Mouse (Mus musculus) forebrain, embryonic 14.5 days (tissue): ENCODE results near the gene Nrp2. TPM values are rescaled to one million over a fixed set of nuclear protein-coding genes. Genes with fewer than 3 reads are reported as not detected.

Experiments
- ATAC-seq: fragments of 200-750 bp; cut with Nextera tagmentation; 2 replicates; pipeline ENCODE4 v1.8.0; 2017; ENCODE audit warnings: mild to moderate bottlenecking, moderate library complexity
- DNase-seq: peaks from one replicate; pipeline ENCODE4 v3.0.0-alpha.2; 2015; ENCODE audit warnings: low spot score
- H3K27ac ChIP-seq: fragments of 300-500 bp; sonication (generic); 2 replicates; pipeline ENCODE4 v1.5.1; 2014; ENCODE audit warnings: low read depth, mild to moderate bottlenecking, control low read depth, low read length, moderate library complexity
- H3K27me3 ChIP-seq: fragments of 300-500 bp; sonication (generic); replicated peaks from 2 replicates; pipeline ENCODE4 v1.6.1; 2014; ENCODE audit warnings: low read length, control low read depth, mixed read lengths; ENCODE audit not compliant: control insufficient read depth, insufficient read depth
- H3K36me3 ChIP-seq: fragments of 300-500 bp; sonication (generic); 2 replicates; pipeline ENCODE4 v1.6.1; 2014; ENCODE audit warnings: low read length, control low read depth; ENCODE audit not compliant: control insufficient read depth, insufficient read depth
- H3K4me1 ChIP-seq: fragments of 300-500 bp; sonication (generic); 2 replicates; pipeline ENCODE4 v1.6.1; 2014; ENCODE audit warnings: antibody characterized with exemption, low read length, control low read depth; ENCODE audit not compliant: control insufficient read depth, insufficient read depth
- H3K4me2 ChIP-seq: fragments of 300-500 bp; sonication (generic); 2 replicates; pipeline ENCODE4 v1.6.1; 2014; ENCODE audit warnings: mild to moderate bottlenecking, control low read depth, low read length
- H3K4me3 ChIP-seq: fragments of 300-500 bp; sonication (generic); 2 replicates; pipeline ENCODE4 v1.5.1; 2014; ENCODE audit warnings: low read depth, low read length, control low read depth
- H3K9ac ChIP-seq: fragments of 300-500 bp; sonication (generic); 2 replicates; pipeline ENCODE4 v1.6.1; 2014; ENCODE audit warnings: mild to moderate bottlenecking, low read length, control low read depth, moderate library complexity
- H3K9me3 ChIP-seq: fragments of 300-500 bp; sonication (generic); replicated peaks from 2 replicates; pipeline ENCODE4 v1.6.1; 2016; ENCODE audit warnings: low read length, control low read depth, mixed read lengths; ENCODE audit not compliant: control insufficient read depth
- WGBS: fragments of 180-500 bp; shearing (Covaris S2); extraction: QIAGEN DNeasy Blood & Tissue Kit; methylation state at CpG from one replicate; pipeline ENCODE4 v1.1.7; 2014; 5-methylcytosine and 5-hydroxymethylcytosine counted together
- polyA plus RNA-seq: library from polyadenylated mRNA; unstranded; fragments of >200 nt; fragmentation: Nextera tagmentation; extraction: Ambion mirVana; gene quantifications from 2 replicates; pipeline ENCODE4 v1.2.1, GENCODE M21; 2014

The Nrp2 gene
- polyA plus RNA-seq, 1 experiment from 2014 or later = 16.3 TPM

DNA sequence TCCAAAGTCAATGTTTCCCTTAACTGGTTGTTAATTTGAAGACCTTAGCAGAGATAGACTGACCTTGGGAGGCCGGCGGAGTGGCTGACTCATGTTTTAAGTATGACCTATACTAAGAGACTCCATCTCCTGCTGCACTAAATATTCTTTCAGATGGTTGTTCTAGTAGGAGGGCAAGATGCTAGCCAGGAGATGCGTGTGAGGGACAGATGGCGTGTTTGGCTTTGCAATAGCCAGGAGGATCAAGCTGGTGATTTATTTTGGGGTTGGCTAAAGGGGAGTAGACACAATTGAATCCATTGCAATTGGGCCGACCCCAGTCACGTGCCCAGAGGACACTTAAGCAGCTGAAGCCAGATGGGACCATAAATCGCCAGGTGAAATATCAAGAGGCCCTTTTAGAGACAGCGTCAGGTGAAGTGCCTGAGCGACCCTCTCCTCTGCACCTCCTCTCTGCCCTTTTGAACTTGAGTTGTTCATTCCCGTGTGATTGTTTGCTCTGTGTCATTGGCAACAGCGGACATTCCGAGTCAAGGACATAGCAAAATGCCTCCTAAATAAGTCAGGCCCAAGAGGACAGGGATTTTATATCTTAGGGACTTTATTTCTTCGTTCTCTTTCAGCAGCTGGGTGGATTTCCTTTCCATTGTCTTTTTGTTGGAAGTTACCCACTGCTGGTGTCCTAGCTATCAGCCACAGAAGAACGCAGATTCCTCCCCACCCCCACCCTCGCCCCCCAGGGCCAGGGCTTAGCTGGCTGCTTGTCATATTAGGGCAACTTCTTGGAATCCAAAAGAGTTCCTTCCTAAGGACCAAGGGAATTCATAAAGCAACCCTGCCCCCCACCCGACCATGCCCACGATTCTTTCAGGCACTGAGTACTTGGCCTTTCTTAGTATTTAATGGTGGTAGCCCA is 74.5 kb downstream of the Nrp2 start:
- H3K4me1 ChIP-seq = peaks cover 6% of the 10 kb centered on the region; the same call in 1 of the 2 replicates
- no peak overlapping the region for H3K9ac ChIP-seq
- DNase-seq (no peak), ATAC-seq (no peak)
- H3K4me3 ChIP-seq = no peak overlapping the region
- no peaks in the 10 kb centered on the region for H3K9me3 ChIP-seq
- 78% methylated on average over 17 of the region's 17 CpGs for WGBS
- H3K27ac ChIP-seq = no peak overlapping the region
- peaks cover 11% of the 10 kb centered on the region for H3K36me3 ChIP-seq
- no peaks in the 10 kb centered on the region for H3K27me3 ChIP-seq
- H3K4me2 ChIP-seq = no peak overlapping the region

DNA sequence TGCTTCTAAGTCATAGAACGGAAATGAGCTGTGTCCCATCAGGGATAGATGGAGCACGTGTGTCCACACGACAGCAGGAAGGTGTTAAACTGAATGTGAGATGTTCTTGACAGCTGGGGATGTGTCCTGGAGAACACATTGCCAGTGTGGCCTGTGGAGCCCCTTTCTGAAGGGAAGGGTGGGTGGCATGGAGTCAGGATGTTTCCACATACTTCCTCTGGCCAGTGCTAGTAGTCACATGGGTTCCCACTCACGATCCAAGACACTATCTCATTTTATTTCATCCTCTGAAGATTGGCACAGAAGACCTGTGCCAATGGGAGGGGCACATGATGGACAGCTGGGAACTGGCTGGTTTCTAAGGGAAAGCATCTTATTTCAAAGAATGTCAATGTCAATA is 75.8 kb downstream of the Nrp2 start:
- H3K36me3 ChIP-seq = peaks cover 4% of the 10 kb centered on the region; the same call in 1 of the 2 replicates
- H3K4me2 ChIP-seq = no peak overlapping the region
- no peak for DNase-seq
- ATAC-seq = no peak
- 91% methylated on average over 4 of the region's 4 CpGs for WGBS
- peaks cover 13% of the 10 kb centered on the region for H3K4me1 ChIP-seq
- H3K4me3 ChIP-seq = no peak overlapping the region
- no peaks in the 10 kb centered on the region for H3K27me3 ChIP-seq
- no peak overlapping the region for H3K9ac ChIP-seq
- no peaks in the 10 kb centered on the region for H3K9me3 ChIP-seq
- H3K27ac ChIP-seq = no peak overlapping the region

GRCm38 (mm10) chr1:62780068-62780761 is 77.1 kb downstream of the Nrp2 start:
- Histone ChIP-seq H3K36me3 (peaks cover 6% of the 10 kb centered on the region; the same call in 1 of the 2 replicates), H3K4me1 (peaks cover 16% of the 10 kb centered on the region), H3K9ac (no peak overlapping the region), H3K27me3 (no peaks in the 10 kb centered on the region), H3K9me3 (no peaks in the 10 kb centered on the region), H3K4me2 (no peak overlapping the region), H3K4me3 (no peak overlapping the region), H3K27ac (no peak overlapping the region; the same call in 1 of the 2 replicates)
- 32% methylated on average over 15 of the region's 15 CpGs for WGBS
- peak; percentile 19; the same call in 1 of the 2 replicates for ATAC-seq
- DNase-seq = peak; percentile 66

GRCm38 (mm10) chr1:62782155-62782554 is 79.1 kb downstream of the Nrp2 start:
- WGBS = 98% methylated on average over 2 of the region's 2 CpGs
- H3K4me1 ChIP-seq = peaks cover 16% of the 10 kb centered on the region
- DNase-seq (no peak), ATAC-seq (no peak)
- no peaks in the 10 kb centered on the region for H3K9me3 ChIP-seq
- H3K9ac ChIP-seq = no peak overlapping the region
- H3K4me2 ChIP-seq = no peak overlapping the region
- no peak overlapping the region for H3K27ac ChIP-seq
- no peak overlapping the region for H3K4me3 ChIP-seq
- no peaks in the 10 kb centered on the region for H3K27me3 ChIP-seq
- H3K36me3 ChIP-seq = peaks cover 11% of the 10 kb centered on the region

- no peak overlapping the region for H3K4me3 ChIP-seq
- H3K27me3 ChIP-seq = no peaks in the 10 kb centered on the region
- H3K27ac ChIP-seq = no peak overlapping the region
- H3K9me3 ChIP-seq = no peaks in the 10 kb centered on the region
- DNase-seq (no peak), ATAC-seq (no peak)
- peaks cover 16% of the 10 kb centered on the region for H3K4me1 ChIP-seq
- peaks cover 13% of the 10 kb centered on the region for H3K36me3 ChIP-seq
- no peak overlapping the region for H3K9ac ChIP-seq
- no peak overlapping the region for H3K4me2 ChIP-seq
Measured at GRCm38 (mm10) chr1:62782573-62782972, 79.5 kb downstream of the Nrp2 start.

- DNase-seq = peak; percentile 82
- WGBS = 60% methylated on average over 18 of the region's 18 CpGs
- peak; percentile 44 for ATAC-seq
Measured at GRCm38 (mm10) chr1:62783354-62784083, 80.4 kb downstream of the Nrp2 start.

GRCm38 (mm10) chr1:62784084-62784392 is 81.0 kb downstream of the Nrp2 start:
- no peak overlapping the region for H3K9ac ChIP-seq
- peak overlapping the region; percentile 76 for H3K27ac ChIP-seq
- ATAC-seq (peak; percentile 61), DNase-seq (peak; percentile 76)
- peaks cover 16% of the 10 kb centered on the region for H3K4me1 ChIP-seq
- no peaks in the 10 kb centered on the region for H3K9me3 ChIP-seq
- H3K4me3 ChIP-seq = no peak overlapping the region
- WGBS = 39% methylated on average over 5 of the region's 5 CpGs
- H3K4me2 ChIP-seq = no peak overlapping the region
- H3K27me3 ChIP-seq = no peaks in the 10 kb centered on the region
- H3K36me3 ChIP-seq = peaks cover 10% of the 10 kb centered on the region; the same call in 1 of the 2 replicates

More at GRCm38 (mm10) chr1:62783354-62784083, 80.4 kb downstream of the Nrp2 start:
- Histone ChIP-seq H3K4me1 (peaks cover 16% of the 10 kb centered on the region), H3K4me2 (no peak overlapping the region), H3K27me3 (no peaks in the 10 kb centered on the region), H3K27ac (peak overlapping the region; percentile 76), H3K36me3 (peaks cover 13% of the 10 kb centered on the region), H3K9ac (no peak overlapping the region), H3K9me3 (no peaks in the 10 kb centered on the region), H3K4me3 (no peak overlapping the region)

DNA sequence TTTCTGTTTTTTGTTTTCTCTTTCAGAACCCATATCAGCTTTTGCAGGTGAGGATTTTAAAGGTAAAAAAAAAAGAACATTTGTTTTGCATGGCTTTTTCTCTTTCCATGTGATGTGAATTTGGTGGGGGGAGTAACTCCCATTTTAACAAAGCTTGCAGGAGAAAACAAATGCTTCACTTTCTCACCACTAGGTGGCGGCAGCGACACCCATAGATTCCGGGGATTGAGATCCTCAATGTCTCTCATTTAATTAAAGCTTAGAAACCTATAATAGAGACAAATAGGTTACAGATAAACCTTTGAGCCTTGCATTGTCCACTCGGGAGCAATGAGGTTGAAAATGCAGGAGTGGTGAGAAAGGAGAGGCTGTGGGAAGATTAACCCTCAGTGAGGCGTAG is 83.2 kb downstream of the Nrp2 start:
- no peak overlapping the region for H3K4me3 ChIP-seq
- peaks cover 10% of the 10 kb centered on the region; the same call in 1 of the 2 replicates for H3K4me1 ChIP-seq
- no peaks in the 10 kb centered on the region for H3K9me3 ChIP-seq
- no peak overlapping the region for H3K9ac ChIP-seq
- no peaks in the 10 kb centered on the region for H3K27me3 ChIP-seq
- no peak for ATAC-seq
- DNase-seq = peak; percentile 88
- peaks cover 10% of the 10 kb centered on the region; the same call in 1 of the 2 replicates for H3K36me3 ChIP-seq
- H3K4me2 ChIP-seq = no peak overlapping the region
- no peak overlapping the region for H3K27ac ChIP-seq
- 14% methylated on average over 5 of the region's 5 CpGs for WGBS
